Mouse (Mus musculus) frontal cortex, postnatal 25 days (tissue): ENCODE measurements at regions not wholly inside any gene's neighbourhood (a gene's known extent, or its start where the extent isn't known, plus 50 kb on each side); places are given as distances from the start of the nearest gene placed in this dataset.

ENCODE experiments used
- DNase-seq, 2 experiments: peaks; one replicate each; pipeline ENCODE4 v3.0.0; 2022; ENCODE audit warnings: low spot score in 2 of 2

DNA sequence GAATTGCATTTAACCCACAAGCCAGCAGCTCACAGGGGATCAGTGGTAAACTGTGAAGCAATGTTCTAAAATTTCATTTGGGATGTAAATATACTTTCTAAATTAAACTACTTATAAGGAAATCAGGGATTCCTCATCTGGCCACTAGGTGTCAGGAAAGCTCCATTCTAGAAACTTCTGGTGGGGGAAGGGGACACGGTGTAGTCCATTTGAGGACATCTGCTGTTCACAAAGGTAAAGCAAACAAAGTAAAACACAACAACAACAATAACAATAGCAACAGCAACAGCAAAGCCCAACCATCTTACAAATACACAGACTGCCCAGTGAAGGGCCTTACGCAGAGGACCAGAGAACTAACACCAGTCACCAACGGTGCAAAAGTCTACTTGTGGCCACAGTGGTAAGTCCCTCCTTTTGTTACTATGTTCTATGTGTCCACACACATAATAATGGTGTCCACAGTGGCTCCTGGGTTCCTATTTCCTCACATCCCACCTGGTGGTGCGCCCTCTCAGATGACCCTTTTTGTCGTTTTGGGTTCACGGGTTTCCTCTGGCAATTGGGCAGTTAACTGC, 105.9 kb upstream of the Fam241a start:
- DNase-seq: peak in 1 of 2 experiments; percentile 20

DNA sequence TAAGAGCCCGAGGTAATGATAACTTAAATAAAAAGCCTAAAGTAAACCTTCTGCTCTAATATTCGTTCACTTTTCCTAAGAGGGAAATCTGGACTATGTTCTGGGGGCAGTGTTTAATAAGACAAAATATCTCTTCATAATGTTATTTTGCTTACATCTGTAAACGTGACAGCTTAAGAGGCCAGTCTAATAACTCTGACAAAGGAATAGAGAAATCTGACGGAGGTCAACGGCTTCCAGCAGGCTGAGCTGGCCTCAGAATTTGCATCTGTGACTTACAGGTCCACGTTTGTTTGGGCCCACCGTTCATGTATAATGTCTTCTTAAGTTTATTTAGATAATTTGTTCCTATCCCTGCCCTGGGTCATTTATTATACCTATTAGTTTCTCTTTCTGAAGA, 99.6 kb upstream of the Fam241a start:
- no peak for DNase-seq

DNA sequence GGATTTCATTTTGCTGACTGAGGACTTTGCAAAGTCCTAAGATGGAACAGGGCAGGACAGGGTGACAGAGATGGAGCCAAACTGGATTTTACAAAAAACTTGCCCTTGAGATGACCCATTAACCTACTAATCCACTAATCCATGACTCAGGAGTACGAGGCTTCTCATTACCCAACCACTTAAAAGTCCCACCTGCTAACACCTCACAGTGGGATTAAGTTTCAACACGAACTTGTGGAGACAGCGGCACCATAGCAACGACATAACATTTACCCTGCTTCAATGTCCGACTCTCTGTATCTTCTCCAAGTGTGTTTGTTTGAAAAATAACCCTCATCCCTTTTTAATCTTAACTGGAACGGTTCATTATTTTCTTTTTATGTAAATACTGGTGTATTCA, 91.5 kb upstream of the Fam241a start:
- no peak for DNase-seq

DNA sequence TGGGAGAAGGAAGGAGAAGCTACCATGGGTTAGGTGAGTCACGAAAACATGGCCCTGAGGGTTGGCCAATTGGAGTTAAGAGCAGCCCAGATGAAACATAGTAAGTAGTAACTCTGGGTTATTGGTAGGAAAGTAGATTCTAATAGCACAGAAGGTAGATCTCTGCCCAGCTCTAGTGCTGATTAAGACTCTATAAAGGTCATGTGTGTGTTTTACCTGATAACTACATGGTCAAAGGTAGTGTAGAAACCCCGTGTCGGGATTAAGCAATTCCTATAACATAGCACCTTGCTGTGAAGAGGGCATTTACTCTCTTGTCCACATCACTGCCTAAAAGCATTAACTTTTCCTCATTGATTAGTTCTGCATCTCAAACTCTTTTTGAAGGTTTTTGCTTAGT, 89.0 kb upstream of the Fam241a start:
- no peak for DNase-seq

DNA sequence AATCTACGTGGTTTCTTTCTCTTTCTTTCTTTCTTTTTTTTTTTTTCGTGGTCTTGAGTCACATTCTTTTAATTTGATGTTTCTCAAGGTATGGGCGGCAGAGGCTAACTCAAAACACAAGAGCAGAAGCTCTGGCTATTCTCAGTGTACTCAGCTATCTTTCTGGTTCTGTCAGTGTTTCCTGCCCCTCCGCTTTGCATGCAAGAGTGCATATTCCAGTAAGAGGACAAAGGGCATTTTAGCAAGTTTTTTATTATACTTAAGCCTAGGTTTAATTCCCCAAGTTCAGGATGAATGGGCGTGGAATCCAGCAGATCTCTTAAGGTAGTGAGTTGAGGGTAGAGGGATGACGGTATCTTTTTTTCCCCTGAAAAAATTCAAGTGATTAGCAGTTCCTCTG, 81.1 kb upstream of the Fam241a start:
- DNase-seq: no peak

DNA sequence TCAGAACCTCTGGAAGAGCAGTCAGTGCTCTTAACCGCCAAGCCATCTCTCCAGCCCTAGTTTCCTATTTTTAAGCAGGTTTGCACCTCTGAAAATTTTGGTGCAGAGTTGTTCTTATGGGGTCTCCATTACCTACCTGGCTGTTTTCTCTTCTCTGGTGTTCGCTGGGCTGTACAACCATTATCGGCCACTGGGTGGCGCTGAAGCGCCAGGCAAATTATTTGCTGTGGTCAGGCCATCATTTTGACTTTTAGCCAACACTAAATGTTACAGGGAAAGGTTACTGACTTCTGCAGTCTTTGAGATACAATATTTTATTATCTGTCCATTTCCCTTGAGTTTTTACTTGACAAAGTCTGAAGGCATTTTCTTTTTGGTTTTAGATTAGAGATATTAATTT, 74.8 kb upstream of the Fam241a start:
- DNase-seq: peak; percentile 43 to 54

DNA sequence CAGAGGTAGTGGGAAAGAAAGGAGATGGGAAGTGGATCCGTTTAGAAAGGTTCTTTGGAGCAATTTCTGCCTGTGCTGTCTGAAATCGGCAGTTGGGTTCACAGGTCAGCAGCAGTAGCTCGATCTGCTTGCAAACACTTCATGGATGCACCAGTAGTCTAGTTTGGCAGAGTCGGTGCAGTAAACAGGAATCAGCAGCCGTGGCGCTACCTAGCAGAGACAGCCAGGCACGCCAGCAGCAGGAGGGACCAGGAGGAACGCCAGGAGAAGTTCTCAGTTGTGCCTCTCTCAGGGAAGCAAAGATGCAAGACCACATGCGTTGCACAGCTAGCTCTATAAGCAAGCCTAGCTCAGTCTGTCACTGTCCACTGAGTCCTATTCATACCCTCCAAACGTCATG, 71.0 kb upstream of the Fam241a start:
- no peak for DNase-seq

DNA sequence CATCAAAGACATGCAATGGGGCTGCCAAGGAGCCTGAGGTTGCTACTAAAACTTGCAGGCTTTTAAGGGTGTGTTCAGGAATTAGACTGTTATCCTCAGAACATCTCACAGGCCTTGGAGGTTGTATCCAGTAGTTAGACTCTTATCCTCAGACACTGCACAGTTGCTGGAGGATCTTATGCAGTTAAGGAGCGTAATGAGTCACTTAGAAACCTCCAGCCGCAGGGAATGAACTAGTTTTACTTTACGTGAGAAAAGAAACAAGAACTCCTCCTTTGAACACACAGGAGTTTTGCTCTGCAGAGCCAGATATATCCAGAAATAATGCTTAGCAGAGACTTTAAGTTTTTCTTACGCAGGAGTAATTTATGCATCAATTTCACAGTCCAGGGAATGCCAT, 70.1 kb upstream of the Fam241a start:
- DNase-seq: no peak

DNA sequence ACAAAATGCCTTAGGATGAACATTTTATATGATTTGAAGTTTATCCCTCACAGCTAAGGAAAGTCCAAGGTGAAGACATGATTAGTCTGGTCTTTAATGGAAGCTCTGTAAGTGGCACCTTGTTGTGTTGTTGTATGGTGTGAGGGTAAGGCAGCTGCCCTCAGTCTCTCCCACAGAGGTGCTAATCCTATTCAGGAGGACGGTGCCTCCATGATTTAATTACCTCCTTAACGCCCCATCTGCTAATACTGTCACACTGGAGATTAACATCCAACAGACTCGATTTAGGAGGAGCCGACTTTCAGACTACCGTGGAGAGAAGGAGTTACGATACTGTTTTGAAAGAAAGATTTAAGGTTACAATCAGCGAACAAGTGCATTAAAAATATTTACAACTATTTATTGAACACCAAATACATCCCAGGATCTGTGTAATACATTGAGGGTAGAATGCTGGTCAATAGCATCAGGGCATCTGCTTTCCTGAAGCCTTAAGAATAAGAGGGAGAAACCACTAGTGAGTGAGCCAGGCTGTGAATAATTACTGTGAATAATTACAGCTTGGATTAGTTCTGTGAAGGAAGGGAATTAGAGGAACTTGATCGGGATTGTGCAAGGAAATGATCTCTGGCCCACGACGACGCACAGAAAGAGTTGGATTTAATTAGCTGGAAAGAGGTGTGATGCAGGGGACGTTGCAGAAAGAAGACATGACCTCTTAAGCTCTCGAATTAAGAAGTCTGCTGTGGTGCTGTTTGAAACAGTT, 63.0 kb upstream of the Fam241a start:
- DNase-seq: no peak

DNA sequence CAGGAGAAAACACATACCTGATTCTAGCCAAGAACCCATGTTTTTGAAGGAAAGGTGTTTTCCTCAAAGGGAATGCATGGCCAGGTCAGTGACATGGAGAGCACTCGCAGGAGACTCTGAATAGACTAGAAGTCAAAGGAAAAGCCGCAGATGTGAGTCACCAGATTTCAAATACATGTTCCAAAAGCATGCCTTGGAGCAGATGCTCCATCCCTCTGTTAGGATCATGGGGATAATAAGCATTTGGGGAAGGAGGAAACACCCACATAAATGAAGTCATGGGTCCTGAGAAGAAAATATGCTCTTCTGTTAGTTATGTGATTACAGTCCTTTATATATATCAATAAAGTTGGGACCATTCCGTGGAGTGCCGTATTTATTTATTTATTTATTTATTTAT, 58.7 kb upstream of the Fam241a start:
- no peak for DNase-seq

DNA sequence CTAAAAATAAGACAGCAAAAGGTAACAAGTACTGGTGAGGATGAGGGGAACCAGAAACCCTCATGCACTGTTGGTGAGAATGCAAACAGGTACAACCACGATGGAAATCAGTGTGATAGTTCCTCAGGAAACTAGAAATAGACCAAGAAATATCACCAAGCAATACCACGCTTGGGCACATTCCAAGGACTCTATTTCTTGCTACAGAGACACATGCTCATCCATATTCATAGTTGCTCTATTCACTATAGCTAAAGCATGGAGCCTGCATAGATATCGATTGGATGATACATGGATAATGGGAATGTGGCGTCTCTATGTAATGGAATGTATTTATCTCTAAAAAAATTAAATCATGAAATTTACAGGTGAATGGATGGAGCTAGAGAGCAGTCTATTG, 57.5 kb upstream of the Fam241a start:
- no peak for DNase-seq

DNA sequence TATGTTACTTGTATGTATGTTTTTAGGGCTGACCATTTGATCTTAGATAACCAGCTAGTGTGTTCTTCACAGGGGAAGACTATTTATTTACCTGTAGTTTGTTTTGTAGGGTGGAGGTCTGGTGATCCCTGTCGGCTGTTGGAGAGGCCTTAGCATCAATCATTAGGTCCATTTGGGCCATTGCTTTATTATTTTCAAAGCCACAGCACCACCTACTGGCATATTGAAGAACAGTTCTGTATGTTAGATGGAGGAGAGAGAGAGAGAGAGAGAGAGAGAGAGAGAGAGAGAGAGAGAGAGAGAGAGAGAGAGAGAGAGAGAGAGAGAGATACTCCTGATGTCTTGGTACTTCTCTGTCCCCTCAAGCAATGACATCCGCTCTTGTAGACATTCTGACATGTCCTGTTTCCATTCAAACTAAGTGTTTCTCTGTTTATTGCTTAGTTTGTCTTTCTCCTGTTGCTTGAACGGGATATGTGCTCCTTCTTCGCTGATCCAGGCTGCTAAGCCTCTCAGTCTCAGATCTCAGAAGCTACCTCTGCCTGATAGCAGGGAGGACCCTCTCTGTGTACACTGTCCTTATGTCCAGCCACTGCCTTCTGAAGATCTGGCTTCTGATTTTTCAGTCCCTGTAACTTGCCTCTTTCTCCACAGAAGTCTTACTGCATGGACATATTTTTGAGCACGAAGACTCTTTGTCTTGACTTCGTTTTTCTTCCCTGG, 52.9 kb upstream of the Fam241a start:
- DNase-seq: peak in 1 of 2 experiments; percentile 30

DNA sequence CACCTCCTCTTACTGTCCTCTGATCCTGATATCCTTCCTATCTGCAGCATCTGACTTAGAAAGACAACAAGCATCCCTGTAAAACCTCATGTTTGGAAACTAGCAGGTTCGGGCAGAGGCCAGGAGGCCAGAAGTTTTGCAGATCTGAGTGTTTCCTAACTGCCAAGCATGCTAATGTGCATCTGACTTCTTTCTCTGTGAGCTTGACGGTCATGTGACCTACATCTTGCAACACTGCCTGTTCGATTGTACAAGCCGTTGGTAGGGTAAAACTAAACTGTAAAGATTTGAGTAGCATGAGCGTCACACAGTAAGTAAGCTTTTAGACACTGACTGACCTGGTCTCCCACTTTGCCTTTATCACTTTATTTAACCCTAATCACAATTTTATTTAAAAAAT, 52.2 kb upstream of the Fam241a start:
- DNase-seq: no peak
